In genomic region chr4:117202046-117202991, GRCm38 (mm10) we compare ENCODE assay signal across 9 mouse cellular contexts. TPM values are rescaled to one million over a fixed set of nuclear protein-coding genes. Genes with fewer than 3 reads are reported as not detected.
DNase-seq lines count a peak whose midpoint lies in the region; ATAC-seq and TF ChIP-seq lines count a peak whose summit lies in the region.
"Had no signal": no experiment of that assay in that cellular context is flagged by ENCODE, and none has a peak within 500 bp of the region (broad histone marks: within the 10 kb centered on the region; RNA-seq: fewer than 3 reads in every experiment).

No protein-coding gene starts in this region.

- DNase-seq in left cerebral cortex, postnatal 10 days (ENCODE audit: extremely low spot score in 1 of 2, low spot score in 2 of 2) = peak; percentile 35 to 46
- DNase-seq in left cerebral cortex, postnatal 36 days (ENCODE audit: low spot score in 2 of 2) = no peak
- DNase-seq in neural tube, embryonic 11.5 days (ENCODE audit: low spot score) = peak; percentile 71
- no peak for DNase-seq in frontal cortex, postnatal 25 days (ENCODE audit: low spot score in 2 of 2)

- no peaks in the 10 kb centered on the region for H3K9me3 ChIP-seq in forebrain, embryonic 15.5 days
- no peaks in the 10 kb centered on the region for H3K9me3 ChIP-seq in liver, embryonic 16.5 days (replicated peaks; ENCODE audit: control insufficient read depth, low read length)
- no peaks in the 10 kb centered on the region for H3K9me3 ChIP-seq in neural tube, embryonic 11.5 days (ENCODE audit: control insufficient read depth, low read length)

- no peak overlapping the region for H3K27ac ChIP-seq in bone marrow, adult 2 months (ENCODE audit: control insufficient read depth, insufficient read depth, low read depth, low read length, poor library complexity)
- H3K27ac ChIP-seq in forebrain, embryonic 15.5 days (replicated peaks) = peak overlapping the region; percentile 16
- H3K27ac ChIP-seq in liver, embryonic 16.5 days (ENCODE audit: low read length) = no peak overlapping the region
- H3K27ac ChIP-seq in neural tube, embryonic 11.5 days (ENCODE audit: low read depth, low read length) = no peak overlapping the region; the same call in 1 of the 2 replicates

- TF ChIP-seq POLR2A in bone marrow, adult 2 months (IDR thresholded peaks at IDR 0.05; ENCODE audit: borderline replicate concordance, control insufficient read depth, low read depth, low read length) = no peak

- WGBS in bone marrow, adult 2 months = 2% methylated on average over 25 of the region's 25 CpGs
- under 1% methylated on average over 25 of the region's 25 CpGs for WGBS in forebrain, embryonic 15.5 days
- under 1% methylated on average over 25 of the region's 25 CpGs for WGBS in liver, embryonic 16.5 days (ENCODE audit: insufficient replicate concordance)
- 1% methylated on average over 25 of the region's 25 CpGs for WGBS in neural tube, embryonic 11.5 days

- H3K27me3 ChIP-seq in forebrain, embryonic 15.5 days = no peaks in the 10 kb centered on the region
- no peaks in the 10 kb centered on the region for H3K27me3 ChIP-seq in liver, embryonic 16.5 days (ENCODE audit: control insufficient read depth, insufficient read depth, low read depth, low read length)
- no peaks in the 10 kb centered on the region for H3K27me3 ChIP-seq in neural tube, embryonic 11.5 days (ENCODE audit: control insufficient read depth, insufficient read depth, low read length)

- intact Hi-C loops in left cerebral cortex, postnatal 10 days (cut with DNase I) = no loop called here
- intact Hi-C loops in left cerebral cortex, postnatal 36 days (cut with DNase I) = no loop called here

- ATAC-seq in forebrain, embryonic 15.5 days (replicated peaks) = peak; percentile 68; the same call in 1 of the 2 replicates
- ATAC-seq in inflammation-experienced regulatory T-cells, adult 6 months = peak; percentile 93
- ATAC-seq in liver, embryonic 16.5 days (ENCODE audit: low read depth) = peak; percentile 87
- ATAC-seq in neural tube, embryonic 11.5 days (ENCODE audit: insufficient read depth, low FRiP score, low TSS enrichment) = peak; percentile 45

- peak overlapping the region; percentile 45 for H3K4me3 ChIP-seq in bone marrow, adult 2 months (replicated peaks; ENCODE audit: control insufficient read depth, low read depth, low read length)
- H3K4me3 ChIP-seq in forebrain, embryonic 15.5 days = peak overlapping the region; percentile 32
- H3K4me3 ChIP-seq in liver, embryonic 16.5 days (ENCODE audit: low read depth, low read length) = peak overlapping the region; percentile 25
- H3K4me3 ChIP-seq in neural tube, embryonic 11.5 days (ENCODE audit: low read depth, low read length) = peak overlapping the region; percentile 9

- peak overlapping the region; percentile 47 for H3K4me2 ChIP-seq in forebrain, embryonic 15.5 days (replicated peaks)
- H3K4me2 ChIP-seq in liver, embryonic 16.5 days (ENCODE audit: low read depth, low read length) = peak overlapping the region; percentile 55
- H3K4me2 ChIP-seq in neural tube, embryonic 11.5 days (ENCODE audit: low read depth) = peak overlapping the region; percentile 33

- TF ChIP-seq CTCF in bone marrow, adult 2 months (IDR thresholded peaks at IDR 0.05; ENCODE audit: control insufficient read depth, insufficient read depth, low read length) = 0 out of 2 replicates have a peak, but pooled peaks have one; percentile 1

- no peaks in the 10 kb centered on the region for H3K4me1 ChIP-seq in bone marrow, adult 2 months (ENCODE audit: control insufficient read depth, insufficient read depth, low read length)
- peaks cover 8% of the 10 kb centered on the region; the same call in 1 of the 2 replicates for H3K4me1 ChIP-seq in forebrain, embryonic 15.5 days
- H3K4me1 ChIP-seq in liver, embryonic 16.5 days (ENCODE audit: control insufficient read depth, low read depth, low read length) = peaks cover 3% of the 10 kb centered on the region; the same call in 1 of the 2 replicates
- no peaks in the 10 kb centered on the region for H3K4me1 ChIP-seq in neural tube, embryonic 11.5 days (ENCODE audit: control insufficient read depth, insufficient read depth, low read length)

- H3K36me3 ChIP-seq in forebrain, embryonic 15.5 days = no peaks in the 10 kb centered on the region
- no peaks in the 10 kb centered on the region for H3K36me3 ChIP-seq in liver, embryonic 16.5 days (ENCODE audit: control insufficient read depth, insufficient read depth)
- H3K36me3 ChIP-seq in neural tube, embryonic 11.5 days (ENCODE audit: control insufficient read depth, insufficient read depth, low read length) = no peaks in the 10 kb centered on the region

- H3K9ac ChIP-seq in forebrain, embryonic 15.5 days (replicated peaks) = peak overlapping the region; percentile 34
- 0 out of 2 replicates have a peak overlapping the region, but pooled peaks have one; percentile 37 for H3K9ac ChIP-seq in liver, embryonic 16.5 days (ENCODE audit: low read depth, low read length)
- H3K9ac ChIP-seq in neural tube, embryonic 11.5 days (ENCODE audit: low read length) = peak overlapping the region; percentile 47

RNA-seq across cellular contexts. Expression of gene Kif2c, which starts 19.9 kb away (rescaled TPM):
- 1 to 10 TPM; 1.1 to 2.2 TPM for total RNA-seq in left cerebral cortex, postnatal 10 days (2021)
- under 1 TPM in 1 of 2 experiments, not detected in 1; 0.54 TPM for total RNA-seq in left cerebral cortex, postnatal 36 days (2021)
- 18.5 and 33.6 TPM in 2 replicates for polyA plus RNA-seq in bone marrow, adult 2 months (2011; ENCODE audit: insufficient read depth, insufficient read length, low replicate concordance, missing spikeins)
- 35.5 and 39.3 TPM in 2 replicates for polyA plus RNA-seq in forebrain, embryonic 15.5 days (2015; fragmentation: Nextera tagmentation; extraction: Ambion mirVana)
- polyA plus RNA-seq in inflammation-experienced regulatory T-cells, adult 6 months (2017; shearing (Covaris generic)) = 10 to 100 TPM in 1 of 3 experiments, 1 to 10 TPM in 2; 1.9 to 35.0 (median 5.5) TPM
- polyA plus RNA-seq in liver, embryonic 16.5 days (2015; fragmentation: Nextera tagmentation; extraction: Ambion mirVana) = 26.8 and 28.9 TPM in 2 replicates
- polyA plus RNA-seq in neural tube, embryonic 11.5 days (2014; fragmentation: Nextera tagmentation; extraction: Ambion mirVana) = 80.0 and 85.6 TPM in 2 replicates

RNA-seq across cellular contexts. Expression of gene Rps8, which starts 46.3 kb away (rescaled TPM):
- 100 to 1,000 TPM; 554 to 567 TPM for total RNA-seq in left cerebral cortex, postnatal 10 days (2021)
- 100 to 1,000 TPM; 465 to 510 TPM for total RNA-seq in left cerebral cortex, postnatal 36 days (2021)
- polyA plus RNA-seq in bone marrow, adult 2 months (2011; ENCODE audit: insufficient read depth, insufficient read length, low replicate concordance, missing spikeins) = 2,334 and 3,425 TPM in 2 replicates
- polyA plus RNA-seq in forebrain, embryonic 15.5 days (2015; fragmentation: Nextera tagmentation; extraction: Ambion mirVana) = 478 and 525 TPM in 2 replicates
- 100 to 1,000 TPM; 670 to 888 (median 878) TPM for polyA plus RNA-seq in inflammation-experienced regulatory T-cells, adult 6 months (2017; shearing (Covaris generic))
- 514 and 522 TPM in 2 replicates for polyA plus RNA-seq in liver, embryonic 16.5 days (2015; fragmentation: Nextera tagmentation; extraction: Ambion mirVana)
- 818 and 875 TPM in 2 replicates for polyA plus RNA-seq in neural tube, embryonic 11.5 days (2014; fragmentation: Nextera tagmentation; extraction: Ambion mirVana)

RNA-seq across cellular contexts. Expression of gene Tmem53, which starts 49.4 kb away (rescaled TPM):
- 1 to 10 TPM; 2.0 to 3.2 TPM for total RNA-seq in left cerebral cortex, postnatal 10 days (2021)
- total RNA-seq in left cerebral cortex, postnatal 36 days (2021) = 1 to 10 TPM; 4.1 to 5.6 TPM
- 1.7 TPM in 1 of 2 replicates, not detected in the other for polyA plus RNA-seq in bone marrow, adult 2 months (2011; ENCODE audit: insufficient read depth, insufficient read length, low replicate concordance, missing spikeins)
- polyA plus RNA-seq in forebrain, embryonic 15.5 days (2015; fragmentation: Nextera tagmentation; extraction: Ambion mirVana) = 4.9 and 6.5 TPM in 2 replicates
- polyA plus RNA-seq in inflammation-experienced regulatory T-cells, adult 6 months (2017; shearing (Covaris generic)) = under 1 TPM in 2 of 3 experiments, not detected in 1; 0.40 to 0.98 TPM
- 10.8 and 10.9 TPM in 2 replicates for polyA plus RNA-seq in liver, embryonic 16.5 days (2015; fragmentation: Nextera tagmentation; extraction: Ambion mirVana)
- 6.8 and 6.9 TPM in 2 replicates for polyA plus RNA-seq in neural tube, embryonic 11.5 days (2014; fragmentation: Nextera tagmentation; extraction: Ambion mirVana)

RNA-seq across cellular contexts. Expression of gene Armh1, which starts 49.6 kb away (rescaled TPM):
- 1 to 10 TPM in 1 of 2 experiments, under 1 TPM in 1; 0.81 to 1.8 TPM for total RNA-seq in left cerebral cortex, postnatal 10 days (2021)
- total RNA-seq in left cerebral cortex, postnatal 36 days (2021) = under 1 TPM; 0.45 to 0.72 TPM
- not detected in 2 replicates for polyA plus RNA-seq in bone marrow, adult 2 months (2011; ENCODE audit: insufficient read depth, insufficient read length, low replicate concordance, missing spikeins)
- polyA plus RNA-seq in forebrain, embryonic 15.5 days (2015; fragmentation: Nextera tagmentation; extraction: Ambion mirVana) = 0.92 and 1.8 TPM in 2 replicates
- polyA plus RNA-seq in inflammation-experienced regulatory T-cells, adult 6 months (2017; shearing (Covaris generic)) = not detected
- 0.09 TPM in 1 of 2 replicates, not detected in the other for polyA plus RNA-seq in liver, embryonic 16.5 days (2015; fragmentation: Nextera tagmentation; extraction: Ambion mirVana)
- 0.43 TPM in 1 of 2 replicates, not detected in the other for polyA plus RNA-seq in neural tube, embryonic 11.5 days (2014; fragmentation: Nextera tagmentation; extraction: Ambion mirVana)
- total RNA-seq: gastrocnemius, postnatal 4 days had no signal

Comparison
In these comparisons a context has a peak if more than half of its experiments do, and no peak if none do; other contexts are left out.
1. DNase-seq: peak in left cerebral cortex, postnatal 10 days (2 of 2) and neural tube, embryonic 11.5 days (single experiment); none in left cerebral cortex, postnatal 36 days (0 of 2) and frontal cortex, postnatal 25 days (0 of 2).
2. Peak in every context shown above with its lines, with median percentiles within 50 percentile points of each other: H3K4me3 ChIP-seq, ATAC-seq, H3K4me2 ChIP-seq and H3K9ac ChIP-seq.